Mouse (Mus musculus) ES-Bruce4 (cell line): ENCODE results near the gene Snrpc.
A peak's percentile ranks its signal among the peaks of the same experiment; 100 is the strongest.

Source experiments
- CTCF ChIP-seq: IDR thresholded peaks from one replicate; pipeline ENCODE4 v1.8.1; 2011; ENCODE audit warnings: low read depth, low read length
- EP300 ChIP-seq: IDR thresholded peaks from 2 replicates; pipeline ENCODE4 v1.6.1; 2011; ENCODE audit warnings: low read depth, low read length; ENCODE audit not compliant: insufficient read depth
- POLR2A ChIP-seq: IDR thresholded peaks from one replicate; pipeline ENCODE4 v1.8.1; 2011; ENCODE audit warnings: low read length; ENCODE audit not compliant: insufficient read depth

DNA sequence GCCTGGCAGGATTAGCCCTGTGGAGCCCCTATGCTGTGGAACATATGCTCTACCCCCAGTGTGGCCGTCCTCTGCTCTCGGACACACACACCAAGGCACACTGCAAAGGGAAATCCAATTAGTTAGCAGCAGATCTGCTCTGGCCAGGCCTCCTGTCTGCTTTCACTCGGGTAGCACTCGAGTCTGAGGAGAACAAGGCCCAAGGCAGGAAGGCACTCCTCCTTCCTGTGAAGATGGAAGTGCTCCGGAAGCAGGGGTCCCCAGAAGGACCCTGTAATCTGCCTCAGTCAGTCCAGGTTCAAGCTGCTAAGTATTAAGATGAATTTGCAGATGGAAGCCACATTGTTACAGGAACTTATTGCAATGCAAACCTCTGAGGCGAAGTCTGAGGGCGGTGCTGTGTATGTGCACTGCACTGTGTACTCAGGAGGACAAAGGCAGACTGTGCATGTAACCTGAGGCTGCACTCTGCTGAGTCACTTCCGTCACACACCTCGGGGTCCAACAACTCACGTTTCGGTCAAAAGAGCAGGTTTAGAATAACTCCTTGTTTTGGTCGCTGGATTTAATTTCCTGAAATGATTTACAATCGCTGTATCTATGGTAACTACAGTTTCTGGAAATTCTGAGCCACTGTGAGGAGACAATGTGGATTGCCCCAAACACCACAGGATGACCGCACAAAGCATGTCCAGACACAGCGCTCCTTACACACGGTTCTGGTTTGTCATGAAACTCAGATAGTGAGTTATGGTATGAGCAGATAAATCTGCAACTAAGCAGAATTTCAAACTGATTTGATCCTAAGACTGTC is 38.0 kb upstream of the Snrpc start:
- TF ChIP-seq CTCF (no peak), EP300 (peak; percentile 95), POLR2A (no peak)
